Mouse (Mus musculus): ENCODE results near the gene Spop.

DNA sequence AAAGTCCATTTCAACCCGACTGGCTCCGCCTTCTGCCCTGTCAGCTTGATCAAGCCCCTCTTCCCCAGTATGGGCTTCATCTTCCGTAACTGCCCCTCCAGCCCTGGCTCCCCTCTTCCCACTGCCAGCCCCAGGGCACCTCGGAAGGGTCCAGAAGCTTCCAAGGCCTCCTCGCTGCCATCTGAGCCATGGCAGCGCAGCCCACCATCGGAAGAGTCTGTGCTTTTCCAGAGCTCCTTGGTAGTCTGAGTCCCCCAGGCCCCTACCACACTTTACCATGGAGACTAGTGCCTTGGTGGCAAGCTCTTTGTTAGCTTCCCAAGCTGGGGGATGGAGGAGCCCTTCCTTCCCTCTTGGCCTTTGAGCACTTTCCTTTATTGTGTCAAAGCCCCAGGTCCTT is 33.2 kb upstream of the Spop start:
- no peak for TF ChIP-seq CTCF (IDR thresholded peaks at IDR 0.05; ENCODE audit: low read depth)
- no peak for TF ChIP-seq EP300 (optimal IDR thresholded peaks at IDR 0.05)
